Mouse (Mus musculus) adrenal gland, postnatal 4 days (tissue): Measurements from ENCODE around the gene Sema3b. TPM values are rescaled to one million over a fixed set of nuclear protein-coding genes. Genes with fewer than 3 reads are reported as not detected.
A peak's percentile ranks its signal among the peaks of the same experiment; 100 is the strongest.

Experiments
- DNase-seq, 2 experiments: peaks; one replicate each; pipeline ENCODE4 v3.0.0; 2021 to 2022; ENCODE audit warnings: low spot score in 2 of 2, mixed read lengths in 2 of 2
- total RNA-seq, 2 experiments: library from RNA; stranded (reverse); gene quantifications; 2 replicates each; pipeline ENCODE4 v1.2.3; 2021

The Sema3b gene
- total RNA-seq, 2 experiments from 2014 or later, result 16.9 to 19.4 TPM

DNA sequence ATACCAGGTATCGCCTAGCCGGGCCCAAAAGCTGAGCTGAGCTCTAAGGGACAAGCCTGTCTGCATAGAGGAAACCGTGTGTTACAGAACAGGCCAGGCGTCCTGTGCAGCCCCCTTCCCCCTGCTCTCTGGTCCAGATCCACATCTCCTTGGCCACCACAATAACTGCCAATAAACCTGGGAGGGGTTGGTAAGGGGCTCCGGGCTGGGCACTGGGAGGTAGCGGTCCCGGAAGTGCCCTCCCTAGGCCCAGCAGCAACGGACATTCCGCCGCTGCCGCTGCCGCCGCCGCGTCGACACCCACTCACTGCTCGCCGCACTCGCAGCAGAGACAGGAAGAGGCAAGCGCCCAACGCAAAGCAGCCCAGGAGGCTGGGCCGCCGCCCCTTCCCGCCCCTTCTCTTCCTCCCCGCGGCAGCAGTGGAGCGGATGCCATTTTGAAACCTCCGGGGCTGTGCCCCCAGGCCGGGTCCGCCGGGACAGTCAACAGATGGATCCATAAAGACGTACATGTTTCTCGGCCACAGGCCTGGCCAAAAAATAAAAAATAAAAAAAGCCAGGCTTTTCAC is 24.1 kb upstream of the Sema3b start:
- DNase-seq, result peak; percentile 57 to 71

DNA sequence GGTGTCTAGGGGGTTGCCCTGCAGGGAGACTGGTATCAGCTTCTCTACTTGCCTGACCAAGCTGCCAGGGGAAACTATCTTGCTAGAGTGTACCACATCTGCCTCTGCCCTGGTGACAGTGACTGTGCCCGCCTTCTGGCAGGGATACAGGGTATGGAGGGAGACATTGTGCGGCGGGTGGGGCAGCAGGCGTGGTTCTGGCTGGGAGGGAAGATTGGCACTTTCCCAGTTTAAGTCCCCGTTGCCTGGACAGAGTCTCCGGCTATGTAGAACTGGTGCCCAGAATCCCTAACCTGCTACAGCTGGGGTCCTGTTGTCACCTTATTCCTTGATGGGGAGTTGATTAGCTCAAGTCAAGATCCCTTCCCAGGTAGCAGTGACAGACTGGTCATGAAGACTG is 23.4 kb upstream of the Sema3b start:
- no peak for DNase-seq

DNA sequence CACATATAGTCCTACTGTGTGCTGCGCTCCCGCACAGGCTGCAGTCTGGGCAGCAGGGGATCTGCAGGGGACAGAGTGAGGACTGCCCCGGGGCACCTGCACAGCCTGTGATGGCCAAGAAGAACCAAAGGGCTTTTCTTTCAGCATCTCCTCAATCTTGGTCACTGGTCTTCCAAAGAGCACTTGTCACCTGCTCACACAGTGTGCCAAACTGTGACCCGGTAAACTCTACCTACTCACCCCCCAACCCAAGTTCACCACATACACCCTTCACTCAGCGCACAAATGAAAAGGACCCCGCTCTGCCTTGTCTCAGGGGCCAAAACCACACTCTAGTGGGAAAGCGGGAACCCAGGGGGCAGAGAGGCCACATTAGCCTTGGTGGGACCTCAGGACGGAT is 22.8 kb upstream of the Sema3b start:
- DNase-seq, result no peak

DNA sequence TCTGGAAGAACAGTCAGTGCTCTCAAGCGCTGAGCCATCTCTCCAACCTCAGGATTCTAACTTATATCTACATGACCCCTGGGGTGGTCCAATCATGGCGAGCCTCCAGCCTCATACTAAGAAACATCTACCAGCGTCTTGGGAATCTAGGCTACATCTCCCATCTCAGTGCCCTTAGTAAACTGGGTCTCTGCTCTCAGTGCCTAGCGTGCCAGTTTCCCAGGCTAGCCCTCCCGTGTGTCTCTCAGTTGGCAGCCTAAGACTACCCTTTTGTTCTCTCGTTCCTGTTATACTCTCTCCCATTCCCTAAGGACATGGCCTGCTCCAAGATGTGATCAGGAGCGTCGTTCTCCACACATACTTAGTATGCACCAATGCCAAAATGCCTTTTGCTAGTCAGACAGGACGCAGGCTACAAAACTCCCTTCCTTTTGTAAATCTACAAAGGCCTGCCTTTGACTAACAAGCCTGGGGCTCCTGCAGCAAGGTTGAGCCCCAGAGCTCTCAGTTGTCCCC is 22.3 kb upstream of the Sema3b start:
- DNase-seq, result no peak

DNA sequence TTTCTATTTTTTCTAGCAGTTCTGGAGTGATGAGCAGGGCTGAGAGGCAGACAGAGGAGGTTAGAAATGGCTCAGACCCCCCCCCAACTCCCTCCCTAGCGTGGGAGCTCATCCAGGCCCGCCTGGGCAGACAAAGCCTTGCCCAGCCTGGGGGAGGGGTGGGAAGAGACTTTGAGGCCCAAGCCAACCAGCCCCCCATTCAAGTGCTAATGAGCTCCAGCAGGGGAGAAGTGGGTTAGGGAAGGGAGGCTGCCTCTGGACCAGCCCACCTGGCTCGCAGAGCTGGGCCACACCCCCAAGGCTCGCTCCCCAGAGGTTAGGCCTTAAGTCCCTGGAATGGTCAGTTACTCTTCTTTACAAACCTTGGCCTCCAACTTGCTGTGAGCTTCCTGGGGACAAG is 21.5 kb upstream of the Sema3b start:
- no peak for DNase-seq

DNA sequence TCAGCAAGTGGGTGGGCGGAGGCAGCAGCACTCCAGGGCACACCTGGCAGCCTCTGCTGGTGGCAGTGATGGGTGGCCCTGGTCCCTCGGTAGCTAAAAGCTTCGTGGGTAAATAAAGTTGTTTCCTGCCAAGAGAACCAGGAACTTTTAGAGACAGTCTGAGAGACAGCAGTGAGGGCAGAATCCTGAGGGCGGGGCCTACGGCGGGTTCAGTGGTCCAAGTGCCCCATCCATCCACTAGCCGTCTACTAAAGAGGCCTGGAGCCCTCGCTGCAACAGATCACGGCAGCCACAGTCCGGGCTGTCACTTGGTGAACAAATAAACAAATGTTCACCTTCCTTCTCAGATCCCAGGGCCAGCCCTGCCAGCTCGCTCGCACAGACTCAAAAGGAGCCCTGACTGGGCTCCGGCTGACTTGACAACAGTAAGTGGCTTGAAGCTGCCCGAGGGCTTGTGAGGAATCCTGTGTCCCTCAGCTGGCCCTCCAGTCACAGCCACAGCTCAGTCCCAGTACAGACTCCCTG is 20.9 kb upstream of the Sema3b start:
- no peak for DNase-seq

DNA sequence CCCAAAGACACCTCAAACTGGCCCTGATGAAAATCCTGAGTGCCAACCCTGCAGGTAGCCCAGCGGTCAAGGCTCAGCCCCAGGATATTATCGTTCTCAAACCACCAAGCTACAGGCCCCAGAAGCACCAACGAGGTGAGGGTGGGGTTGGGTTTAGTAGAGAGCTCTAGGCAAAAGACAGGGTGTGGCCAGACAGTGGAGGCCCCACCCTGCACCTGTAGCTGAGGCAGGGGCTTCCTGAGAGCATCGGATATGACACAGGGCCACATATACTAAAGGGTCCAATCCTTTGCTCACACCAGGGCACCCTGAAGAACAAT is 20.3 kb upstream of the Sema3b start:
- no peak for DNase-seq

DNA sequence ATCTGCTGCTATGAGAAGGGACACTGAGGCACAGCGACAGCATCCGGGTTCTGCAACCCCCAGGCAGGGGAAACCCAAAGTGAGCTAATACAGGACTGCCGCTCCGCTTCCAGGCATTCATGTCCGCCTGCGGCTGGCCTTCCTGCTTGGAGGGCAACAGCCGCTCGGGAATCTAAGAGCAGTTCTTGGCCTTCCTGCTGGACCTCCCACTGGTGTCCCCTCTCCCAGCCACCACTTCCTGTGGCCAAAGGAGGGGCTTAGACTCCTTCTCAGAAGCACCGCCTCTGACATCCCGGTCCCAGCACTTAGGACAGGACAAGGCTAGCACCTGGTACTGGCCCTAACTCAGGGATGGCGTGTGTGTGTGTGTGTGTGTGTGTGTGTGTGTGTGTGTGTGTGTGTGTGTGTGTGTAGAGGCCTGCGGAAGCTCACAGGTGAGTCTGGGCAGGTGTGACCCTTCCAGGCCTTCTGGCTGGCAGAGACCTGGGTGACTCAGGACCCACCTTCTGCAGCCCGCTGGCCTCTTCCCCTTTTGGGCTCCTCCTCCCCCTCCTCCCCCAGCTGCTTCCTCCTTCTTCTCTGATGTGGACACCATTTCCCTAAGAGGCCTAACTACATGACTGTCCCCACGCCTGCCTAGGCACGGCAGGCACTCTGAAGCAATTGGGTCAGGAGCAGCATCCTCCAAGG is 19.8 kb upstream of the Sema3b start:
- no peak for DNase-seq

DNA sequence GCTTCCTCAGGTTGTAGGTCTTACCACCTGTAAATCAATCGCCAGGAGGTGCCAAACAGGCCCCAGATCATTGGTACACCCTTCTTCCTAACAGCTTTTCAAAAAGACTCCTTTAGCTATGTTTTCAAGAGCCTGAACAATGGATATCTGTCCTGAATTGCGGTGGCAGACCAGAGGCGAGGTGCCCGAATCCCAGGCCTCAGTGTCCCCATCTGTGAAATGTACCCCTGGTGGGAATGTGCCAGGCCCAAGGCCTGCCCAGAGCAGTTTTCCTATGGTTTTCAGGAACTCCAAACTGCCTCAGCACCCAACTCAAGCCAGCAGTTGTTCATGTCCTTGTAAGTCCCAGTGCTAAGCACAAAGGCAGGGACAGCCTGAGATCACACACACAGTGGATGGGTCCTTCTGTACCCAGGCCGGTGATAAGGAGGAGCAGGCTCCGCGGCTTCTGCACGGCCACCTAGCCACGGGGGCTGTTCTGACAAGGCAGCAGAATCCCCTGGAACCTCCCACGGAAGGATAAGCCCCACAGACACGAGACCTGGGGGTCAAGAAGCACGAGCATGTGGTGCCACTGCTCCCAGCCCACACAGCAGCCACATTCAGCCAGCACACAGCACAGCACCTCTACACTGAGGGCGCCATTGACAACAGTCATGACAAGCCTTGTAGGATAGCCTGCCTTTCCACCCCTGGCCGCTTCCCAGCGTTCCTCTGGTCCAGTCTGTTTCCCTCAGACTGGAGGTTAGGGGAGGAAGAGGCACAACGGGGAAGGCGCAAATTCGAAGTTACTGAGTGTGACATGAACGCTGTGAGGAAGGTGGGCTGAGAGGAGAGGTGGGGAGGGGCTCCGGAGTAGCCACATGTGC is 18.6 kb upstream of the Sema3b start:
- DNase-seq, result no peak

DNA sequence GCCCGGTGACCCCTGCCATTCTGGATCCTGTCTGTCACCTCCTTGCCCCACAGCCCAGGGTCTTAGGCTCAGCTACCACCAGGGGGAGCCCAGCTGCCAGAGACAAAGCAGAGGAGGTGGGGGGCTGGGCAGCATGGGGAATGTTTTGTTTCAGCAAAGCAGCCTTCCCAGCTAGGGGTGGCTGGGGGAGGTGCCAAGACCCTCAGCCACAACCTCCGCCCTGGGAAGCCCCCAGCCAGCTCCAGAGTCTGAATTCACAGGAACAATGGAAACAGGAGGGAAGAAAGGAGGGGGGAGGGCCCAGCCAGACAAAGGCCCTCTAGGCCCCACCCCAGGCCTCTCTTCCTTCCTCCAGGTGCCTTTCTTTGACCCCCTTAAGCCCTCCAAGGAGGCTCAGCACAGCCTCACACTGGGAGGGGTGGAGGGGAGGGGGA is 17.8 kb upstream of the Sema3b start:
- peak; percentile 57 to 75 for DNase-seq

DNA sequence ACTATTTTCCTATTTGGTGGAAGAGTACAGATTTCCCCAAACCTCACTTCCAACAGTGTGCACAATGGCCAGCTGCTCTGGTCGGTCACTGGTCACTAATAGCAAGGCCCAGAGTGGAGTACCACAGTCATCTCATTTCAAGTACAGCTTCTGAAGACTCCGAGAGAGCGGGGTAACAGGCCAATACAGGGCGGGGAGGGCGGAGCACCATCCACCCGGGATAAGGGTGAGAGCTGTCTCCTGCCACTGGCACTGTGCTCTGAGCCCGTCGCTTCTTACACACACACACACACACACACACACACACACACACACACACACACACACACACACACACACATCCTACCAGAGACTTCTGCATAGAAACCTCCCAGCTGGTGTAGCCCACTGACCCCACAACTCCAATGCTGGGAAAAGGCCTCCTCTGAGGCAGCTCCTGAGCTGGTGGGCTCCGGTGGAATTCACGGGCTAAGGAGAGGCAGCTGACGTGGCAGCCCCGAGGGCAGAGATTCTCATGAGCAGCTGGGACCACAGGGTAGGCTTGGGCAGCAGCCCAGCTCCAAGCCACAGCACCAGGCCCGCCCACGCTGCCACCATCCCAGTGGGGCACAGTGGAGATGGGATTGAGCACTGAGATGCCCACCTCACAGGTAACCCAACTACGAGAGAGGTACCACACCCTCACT is 17.3 kb upstream of the Sema3b start:
- no peak for DNase-seq

DNA sequence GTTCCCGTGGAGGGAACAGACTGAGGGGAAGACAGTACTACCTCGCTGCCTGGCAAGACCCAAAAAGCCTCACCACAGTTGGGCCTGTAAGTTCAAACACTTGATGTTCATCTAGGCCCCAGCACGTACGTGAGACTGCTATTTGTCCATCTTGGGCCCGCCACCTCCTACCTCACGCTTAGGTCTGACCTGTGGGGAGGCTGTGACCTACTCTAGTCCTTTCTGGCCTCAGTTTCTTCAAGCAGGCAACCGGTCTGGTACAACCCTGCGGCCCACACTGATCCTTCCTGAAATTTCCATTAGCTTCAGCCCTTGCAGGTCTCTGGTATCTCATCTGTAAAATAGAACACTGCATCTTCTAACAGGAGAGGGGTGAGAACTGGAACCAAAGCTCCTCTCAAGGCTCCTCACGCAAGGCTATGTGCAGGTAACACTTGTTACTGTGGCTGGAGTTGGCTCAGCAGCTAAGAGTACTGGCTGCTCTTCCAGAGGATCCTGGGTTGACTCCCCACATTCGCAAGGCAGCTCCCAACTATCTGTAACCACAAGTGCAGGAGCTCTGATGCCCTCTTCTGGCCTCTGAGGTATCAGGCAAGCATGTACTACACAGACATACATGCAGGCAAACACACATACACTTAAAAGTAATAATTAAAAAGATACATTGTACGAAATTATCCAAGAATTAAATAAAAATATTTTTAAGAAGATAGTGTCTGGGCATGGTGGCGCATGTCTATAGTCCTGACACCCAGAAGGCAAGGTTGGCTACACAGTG is 16.5 kb upstream of the Sema3b start:
- DNase-seq, result no peak

DNA sequence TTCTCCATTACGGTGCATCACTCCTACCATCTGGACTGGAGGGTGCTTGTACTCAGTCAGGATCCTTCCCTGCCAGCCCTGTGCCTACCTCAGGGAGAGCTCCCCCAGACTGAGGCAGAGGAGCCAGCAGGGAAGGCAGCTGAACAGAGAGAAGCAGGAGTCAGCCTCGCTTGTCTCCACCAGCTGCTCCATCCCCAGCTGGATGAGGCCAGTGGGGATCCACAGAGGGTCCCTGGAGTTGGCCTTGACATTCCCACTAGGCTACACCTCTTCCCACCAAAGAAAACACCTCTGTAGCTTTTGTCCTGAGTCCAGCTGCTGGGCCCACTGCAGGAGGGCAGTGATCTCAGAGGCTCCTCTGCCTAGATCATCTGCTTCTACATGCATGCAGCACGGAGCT is 15.9 kb upstream of the Sema3b start:
- no peak for DNase-seq

DNA sequence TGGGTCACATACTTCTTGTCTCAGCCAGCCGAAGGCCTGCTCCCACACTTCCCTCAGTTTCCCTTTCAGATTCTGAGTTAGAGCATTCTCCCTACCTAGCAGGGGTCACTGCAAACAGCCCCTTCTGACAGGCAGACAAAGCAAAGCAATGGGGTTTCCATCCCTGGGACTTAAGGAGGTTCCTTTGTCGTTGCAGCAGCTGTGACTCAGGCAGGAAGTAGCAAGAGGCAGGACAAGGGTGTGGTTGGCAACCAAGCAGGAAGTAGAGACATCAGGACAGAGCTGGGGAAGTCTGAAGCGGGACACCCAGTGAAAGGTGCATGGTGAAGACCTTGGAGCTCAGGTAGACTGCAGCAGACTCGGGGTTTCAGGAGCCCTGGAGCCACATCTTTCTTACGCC is 15.5 kb upstream of the Sema3b start:
- no peak for DNase-seq

DNA sequence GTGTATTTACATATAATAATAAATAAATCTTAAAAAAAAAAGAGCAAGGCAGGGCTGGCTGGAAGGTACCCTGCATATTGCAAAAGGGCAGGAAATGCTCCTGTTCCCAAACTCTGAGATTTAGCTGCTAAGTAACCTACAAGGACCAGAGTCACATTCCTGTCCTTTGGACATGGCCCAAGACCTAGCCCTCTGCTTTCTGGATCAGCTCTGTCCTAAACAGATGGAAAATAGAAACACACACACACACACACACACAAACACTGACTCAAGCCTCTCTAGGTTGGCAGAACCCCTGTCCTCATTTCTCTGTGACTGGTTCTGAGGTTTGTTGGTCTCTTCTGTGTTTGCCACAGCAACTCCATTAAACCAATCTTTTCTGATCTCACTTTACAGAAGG is 11.9 kb upstream of the Sema3b start:
- no peak for DNase-seq

DNA sequence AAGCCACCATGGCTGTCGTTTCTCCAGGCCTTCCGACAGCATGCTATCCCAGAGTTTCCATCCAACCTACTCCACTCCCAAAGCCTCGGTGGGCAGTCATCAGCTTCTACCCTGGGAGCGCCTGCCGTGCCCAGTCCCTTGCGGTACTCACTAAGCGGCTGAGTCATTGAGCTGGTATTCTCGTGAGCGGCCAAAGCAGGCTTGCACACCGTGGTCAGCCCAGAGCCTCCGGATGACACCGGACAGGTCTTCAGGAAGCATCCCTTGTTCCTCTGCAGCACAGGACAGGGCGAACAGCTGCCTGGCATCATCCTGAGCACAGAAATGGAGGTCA is 10.5 kb upstream of the Sema3b start:
- DNase-seq, result no peak

DNA sequence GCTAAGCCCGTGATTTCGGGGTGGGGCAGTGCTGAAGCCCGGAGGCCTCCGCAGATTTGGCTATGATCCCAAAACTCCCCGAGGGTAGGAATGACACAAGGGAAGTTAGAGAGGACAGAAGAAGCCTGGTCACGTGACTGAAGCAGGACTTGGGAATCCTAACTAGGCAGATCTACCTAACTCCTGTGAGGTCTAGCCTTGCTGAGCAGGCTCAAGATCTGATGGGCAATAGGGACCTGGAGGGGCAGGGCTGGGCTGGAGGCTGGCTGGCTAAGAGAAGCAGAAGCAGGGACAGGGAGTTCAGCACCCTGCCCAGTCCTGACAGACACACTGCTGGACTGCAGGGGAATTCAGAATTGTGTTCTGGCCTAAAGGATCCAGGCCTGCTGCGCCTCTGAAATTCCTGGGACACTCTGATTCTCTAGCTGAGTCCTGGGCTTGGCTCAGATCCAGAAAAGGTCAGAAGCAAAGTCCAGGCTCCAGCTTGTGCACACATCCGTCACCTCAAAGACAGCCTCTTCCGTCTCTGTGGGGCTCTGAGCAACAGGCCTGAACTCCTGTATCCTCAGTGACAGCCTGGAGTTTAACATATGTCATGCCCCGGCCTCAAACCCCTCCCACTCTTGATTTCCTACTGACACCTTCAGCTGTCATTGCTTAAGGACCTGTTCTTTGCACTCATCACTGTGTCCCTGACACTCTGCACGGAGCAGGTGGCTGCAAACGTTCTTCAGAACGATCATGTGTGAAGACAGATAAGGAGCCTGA is 9.9 kb upstream of the Sema3b start:
- no peak for DNase-seq

DNA sequence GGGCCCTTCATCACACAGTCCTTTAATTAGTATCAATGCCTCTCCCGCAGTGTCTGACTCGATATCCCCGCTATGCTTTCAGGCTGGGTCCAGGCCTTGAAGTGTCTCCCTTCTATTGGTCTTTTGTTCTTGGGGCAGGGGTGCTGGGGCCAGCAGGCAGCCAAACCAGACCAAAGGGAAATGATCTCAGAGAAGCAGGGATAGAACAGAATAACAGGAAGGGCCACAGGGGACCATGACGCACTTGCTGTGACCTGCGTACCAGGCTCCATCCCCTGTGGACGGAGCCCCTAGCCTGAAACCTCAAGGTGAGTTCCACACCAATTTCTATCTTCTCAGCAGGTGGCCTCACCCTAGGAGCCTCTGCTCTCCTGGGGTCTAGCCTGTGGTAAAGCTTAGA is 9.1 kb upstream of the Sema3b start:
- no peak for DNase-seq

DNA sequence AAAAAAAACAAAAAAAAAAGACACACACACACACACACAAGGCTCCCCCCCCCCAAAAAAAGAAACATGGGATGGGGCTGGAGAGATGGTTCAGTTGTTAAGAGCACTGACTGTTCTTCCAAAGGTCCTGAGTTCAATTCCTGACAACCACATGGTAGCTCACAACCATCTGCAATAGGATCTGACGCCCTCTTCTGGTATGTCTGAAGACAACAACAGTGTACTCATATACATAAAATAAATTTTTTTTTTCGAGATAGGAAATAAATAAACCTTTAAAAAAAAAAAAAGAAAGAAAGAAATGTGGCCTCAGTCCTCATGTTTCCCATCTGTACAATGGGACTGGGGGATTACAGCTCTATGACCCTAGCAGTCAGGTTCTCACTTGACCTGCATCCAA is 8.4 kb upstream of the Sema3b start:
- DNase-seq, result no peak

DNA sequence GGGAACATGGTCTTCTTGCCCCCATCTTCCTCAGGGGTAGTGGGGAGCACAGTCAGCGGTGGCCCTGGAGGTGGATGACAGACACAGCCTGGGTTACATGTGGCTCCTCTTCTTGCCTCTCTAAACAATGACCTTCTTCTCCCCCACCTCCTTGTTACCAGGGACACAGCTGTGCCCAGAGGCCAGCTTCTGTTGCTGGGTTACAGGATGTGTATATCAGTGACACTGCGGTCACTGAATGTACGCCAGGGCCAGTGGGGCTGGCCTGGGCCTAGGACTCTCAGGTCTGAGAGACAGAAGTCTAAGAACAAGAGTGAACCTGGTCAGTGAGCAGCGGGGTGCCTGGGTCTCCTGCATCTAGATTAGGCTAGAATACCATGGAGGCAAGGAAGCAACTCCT is 6.0 kb upstream of the Sema3b start:
- DNase-seq, result no peak
